Mouse (Mus musculus) granulocyte monocyte progenitor cell, adult 5-6 weeks (primary cell): Measurements from ENCODE around the gene Ankrd34a. TPM values are rescaled to one million over a fixed set of nuclear protein-coding genes. Genes with fewer than 3 reads are reported as not detected.

Experiments
- total RNA-seq, 2 experiments: library from RNA; stranded (forward) in 1 of 2; stranded (reverse) in 1 of 2; fragments of 200-712, 200-1000 nt in 1 of 2; fragments of >200 nt in 1 of 2; fragmentation: Nextera tagmentation in 1 of 2; gene quantifications; 2 replicates each; pipeline ENCODE4 v1.2.3; 2014 to 2017

The Ankrd34a gene
- total RNA-seq, 2 experiments from 2014 or later: not detected

Other genes with a start within 250 kb of the Ankrd34a start
- gene BC107364, start 144.3 kb upstream of the Ankrd34a start, total RNA-seq (2014; fragmentation: Nextera tagmentation): not detected in 2 replicates
- gene BC107364, start 144.3 kb upstream of the Ankrd34a start, total RNA-seq (2017): not detected in 2 replicates
- gene Hfe2, start 71.5 kb upstream of the Ankrd34a start, total RNA-seq (2014; fragmentation: Nextera tagmentation): not detected in 2 replicates
- not detected in 2 replicates for gene Hfe2, start 71.5 kb upstream of the Ankrd34a start, total RNA-seq (2017)
- 80.1 and 110 TPM in 2 replicates for gene Txnip, start 38.7 kb upstream of the Ankrd34a start, total RNA-seq (2014; fragmentation: Nextera tagmentation)
- gene Txnip, start 38.7 kb upstream of the Ankrd34a start, total RNA-seq (2017): 79.0 and 80.5 TPM in 2 replicates
- gene Gm16253, start 19.7 kb upstream of the Ankrd34a start, total RNA-seq (2014; fragmentation: Nextera tagmentation): not detected in 2 replicates
- gene Gm16253, start 19.7 kb upstream of the Ankrd34a start, total RNA-seq (2017): not detected in 2 replicates
- 15.6 and 43.7 TPM in 2 replicates for gene Polr3gl, start 2.5 kb upstream of the Ankrd34a start, total RNA-seq (2014; fragmentation: Nextera tagmentation)
- gene Polr3gl, start 2.5 kb upstream of the Ankrd34a start, total RNA-seq (2017): 50.5 and 57.8 TPM in 2 replicates
- gene Lix1l, start 4.5 kb downstream of the Ankrd34a start, total RNA-seq (2014; fragmentation: Nextera tagmentation): 2.2 and 2.3 TPM in 2 replicates
- gene Lix1l, start 4.5 kb downstream of the Ankrd34a start, total RNA-seq (2017): 1.7 and 2.1 TPM in 2 replicates
- 112 and 120 TPM in 2 replicates for gene Rbm8a, start 33.3 kb downstream of the Ankrd34a start, total RNA-seq (2014; fragmentation: Nextera tagmentation)
- 64.5 and 64.7 TPM in 2 replicates for gene Rbm8a, start 33.3 kb downstream of the Ankrd34a start, total RNA-seq (2017)
- gene Pex11b, start 38.7 kb downstream of the Ankrd34a start, total RNA-seq (2014; fragmentation: Nextera tagmentation): 23.6 and 41.6 TPM in 2 replicates
- gene Pex11b, start 38.7 kb downstream of the Ankrd34a start, total RNA-seq (2017): 14.5 and 20.1 TPM in 2 replicates
- 0.15 TPM in 1 of 2 replicates, not detected in the other for gene Gm42957, start 38.8 kb downstream of the Ankrd34a start, total RNA-seq (2014; fragmentation: Nextera tagmentation)
- not detected in 2 replicates for gene Gm42957, start 38.8 kb downstream of the Ankrd34a start, total RNA-seq (2017)
- gene Itga10, start 48.9 kb downstream of the Ankrd34a start, total RNA-seq (2014; fragmentation: Nextera tagmentation): 1.3 TPM in 1 of 2 replicates, not detected in the other
- 0.34 TPM in 1 of 2 replicates, not detected in the other for gene Itga10, start 48.9 kb downstream of the Ankrd34a start, total RNA-seq (2017)
- not detected in 2 replicates for gene Ankrd35, start 73.5 kb downstream of the Ankrd34a start, total RNA-seq (2014; fragmentation: Nextera tagmentation)
- not detected in 2 replicates for gene Ankrd35, start 73.5 kb downstream of the Ankrd34a start, total RNA-seq (2017)
- gene Pias3, start 99.7 kb downstream of the Ankrd34a start, total RNA-seq (2014; fragmentation: Nextera tagmentation): 8.1 and 14.4 TPM in 2 replicates
- 3.3 and 8.2 TPM in 2 replicates for gene Pias3, start 99.7 kb downstream of the Ankrd34a start, total RNA-seq (2017)
- gene Nudt17, start 111.9 kb downstream of the Ankrd34a start, total RNA-seq (2014; fragmentation: Nextera tagmentation): not detected in 2 replicates
- gene Nudt17, start 111.9 kb downstream of the Ankrd34a start, total RNA-seq (2017): 0.31 TPM in 1 of 2 replicates, not detected in the other
- 30.8 and 38.8 TPM in 2 replicates for gene Polr3c, start 131.0 kb downstream of the Ankrd34a start, total RNA-seq (2014; fragmentation: Nextera tagmentation)
- 22.4 and 22.5 TPM in 2 replicates for gene Polr3c, start 131.0 kb downstream of the Ankrd34a start, total RNA-seq (2017)
- gene Rnf115, start 131.0 kb downstream of the Ankrd34a start, total RNA-seq (2014; fragmentation: Nextera tagmentation): 41.1 and 65.6 TPM in 2 replicates
- gene Rnf115, start 131.0 kb downstream of the Ankrd34a start, total RNA-seq (2017): 55.3 and 71.5 TPM in 2 replicates
- not detected in 2 replicates for gene Pdzk1, start 232.6 kb downstream of the Ankrd34a start, total RNA-seq (2014; fragmentation: Nextera tagmentation)
- not detected in 2 replicates for gene Pdzk1, start 232.6 kb downstream of the Ankrd34a start, total RNA-seq (2017)
- gene Cd160, start 232.7 kb downstream of the Ankrd34a start, total RNA-seq (2014; fragmentation: Nextera tagmentation): not detected in 2 replicates
- 0.62 and 1.9 TPM in 2 replicates for gene Cd160, start 232.7 kb downstream of the Ankrd34a start, total RNA-seq (2017)